Mouse (Mus musculus) urinary bladder, postnatal 10 days (tissue): ENCODE results near the gene Lrrc30.

Experiments used
- DNase-seq: peaks from one replicate; pipeline ENCODE4 v3.0.0; 2022; ENCODE audit warnings: low spot score

Gene Lrrc30

GRCm38 (mm10) chr17:67583422-67583821 is 49.1 kb downstream of the Lrrc30 start:
- no peak for DNase-seq

DNA sequence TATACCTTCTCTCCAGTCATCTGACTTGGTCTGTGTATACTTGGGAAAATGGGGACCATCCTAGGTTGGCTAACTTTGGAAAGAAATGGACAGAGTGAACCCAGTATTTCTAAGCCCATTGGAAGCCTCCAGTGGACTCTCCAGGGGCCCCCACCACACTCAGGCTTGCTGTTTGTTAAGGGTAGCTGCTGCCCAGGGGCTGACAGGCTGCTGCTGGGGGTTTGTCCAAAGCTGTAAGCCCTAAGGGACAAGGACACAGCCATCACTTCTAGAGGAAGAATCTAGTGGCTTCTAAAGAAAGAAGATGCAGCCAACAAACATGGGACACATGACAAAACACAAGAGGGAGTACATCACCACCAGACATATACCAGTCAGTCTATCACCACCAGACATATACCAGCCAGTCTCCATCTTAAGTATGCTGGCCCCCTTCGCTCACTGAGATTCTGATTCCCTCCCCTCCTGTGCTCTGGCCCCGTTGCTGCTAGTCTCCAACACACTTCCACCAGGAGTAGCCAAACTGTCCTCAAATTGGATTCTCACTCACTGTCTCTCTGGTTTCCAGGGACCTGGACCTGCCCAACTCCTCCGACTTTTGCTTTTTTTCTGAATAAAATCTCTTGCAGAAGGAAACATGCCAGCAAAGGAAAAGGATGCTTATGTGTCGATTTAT is 49.7 kb downstream of the Lrrc30 start:
- no peak for DNase-seq

- no peak for DNase-seq
Measured at GRCm38 (mm10) chr17:67581839-67582238, 50.7 kb downstream of the Lrrc30 start.
